Mouse (Mus musculus) ovary, adult 18-20 months (tissue): ENCODE measurements around the gene Kcnj5.

ENCODE experiments used
- DNase-seq: peaks from one replicate; pipeline ENCODE4 v3.0.0; 2022; ENCODE audit warnings: low spot score, mixed read lengths

Kcnj5 gene

GRCm38 (mm10) chr9:32344051-32344450, at the start of gene Kcnj5:
Gene Kcnj5 (minus strand): TSS chr9:32344350.
- DNase-seq: no peak

GRCm38 (mm10) chr9:32392716-32393115, 48.6 kb upstream of the Kcnj5 start:
- no peak for DNase-seq

GRCm38 (mm10) chr9:32391701-32392100, 47.6 kb upstream of the Kcnj5 start:
- no peak for DNase-seq

GRCm38 (mm10) chr9:32391092-32391491, 46.9 kb upstream of the Kcnj5 start:
- no peak for DNase-seq

- DNase-seq: no peak
Measured at GRCm38 (mm10) chr9:32388120-32388519, 44.0 kb upstream of the Kcnj5 start.

- DNase-seq: no peak
Measured at GRCm38 (mm10) chr9:32384906-32385305, 40.8 kb upstream of the Kcnj5 start.

- DNase-seq: no peak
Measured at GRCm38 (mm10) chr9:32376863-32377590, 32.9 kb upstream of the Kcnj5 start.

GRCm38 (mm10) chr9:32376031-32376430, 31.9 kb upstream of the Kcnj5 start:
- no peak for DNase-seq

GRCm38 (mm10) chr9:32373656-32374055, 29.5 kb upstream of the Kcnj5 start:
- no peak for DNase-seq

- no peak for DNase-seq
Measured at GRCm38 (mm10) chr9:32372202-32372601, 28.1 kb upstream of the Kcnj5 start, which contains the start of gene Kcnj1. Gene Kcnj1 (plus strand): TSS chr9:32372493.

GRCm38 (mm10) chr9:32369388-32369787, 25.2 kb upstream of the Kcnj5 start:
- no peak for DNase-seq

GRCm38 (mm10) chr9:32368812-32369211, 24.7 kb upstream of the Kcnj5 start:
- DNase-seq: no peak

- DNase-seq: no peak
Measured at GRCm38 (mm10) chr9:32360770-32361169, 16.6 kb upstream of the Kcnj5 start.

- DNase-seq: no peak
Measured at GRCm38 (mm10) chr9:32350332-32350731, 6.2 kb upstream of the Kcnj5 start.

GRCm38 (mm10) chr9:32349344-32349743, 5.2 kb upstream of the Kcnj5 start:
- no peak for DNase-seq

- DNase-seq: no peak
Measured at GRCm38 (mm10) chr9:32348096-32348495, 3.9 kb upstream of the Kcnj5 start.

GRCm38 (mm10) chr9:32344489-32344888, 339 bp upstream of the Kcnj5 start:
- DNase-seq: no peak

GRCm38 (mm10) chr9:32342929-32343328, 1.2 kb downstream of the Kcnj5 start:
- DNase-seq: no peak

- no peak for DNase-seq
Measured at GRCm38 (mm10) chr9:32340831-32341230, 3.3 kb downstream of the Kcnj5 start.

GRCm38 (mm10) chr9:32335389-32336150, 8.6 kb downstream of the Kcnj5 start:
- no peak for DNase-seq

- DNase-seq: no peak
Measured at GRCm38 (mm10) chr9:32331162-32331561, 13.0 kb downstream of the Kcnj5 start.

GRCm38 (mm10) chr9:32328777-32329176, 15.4 kb downstream of the Kcnj5 start:
- no peak for DNase-seq

GRCm38 (mm10) chr9:32323610-32324009, 20.5 kb downstream of the Kcnj5 start:
- no peak for DNase-seq
